Mouse (Mus musculus): ENCODE measurements around the gene Otol1. TPM values are rescaled to one million over a fixed set of nuclear protein-coding genes. Genes with fewer than 3 reads are reported as not detected.

Otol1 gene
- total RNA-seq (2023): not detected

DNA sequence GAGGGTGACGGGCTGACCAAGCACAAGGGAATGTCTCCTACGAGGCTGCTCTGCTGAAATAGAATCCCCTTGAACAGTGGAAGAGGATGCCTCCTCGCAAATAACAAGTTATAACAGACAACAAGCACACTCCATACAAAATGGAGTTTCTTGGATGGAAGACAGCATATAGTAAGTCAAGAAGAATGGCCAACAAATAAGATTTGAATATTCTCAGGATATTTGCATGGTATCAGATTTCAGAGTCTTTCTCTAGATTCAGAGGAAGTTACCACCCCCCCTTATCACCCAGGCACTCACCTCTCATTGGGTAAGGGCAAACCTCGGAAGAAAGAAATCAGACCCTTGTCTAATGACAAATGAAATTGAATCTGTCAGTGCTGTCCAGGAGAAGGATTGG is at the start of gene Otol1:
Gene Otol1 (plus strand): TSS at position 301 of the 400 bp plus-strand sequence.

Other genes with a start within 250 kb of the Otol1 start
- not detected for gene Sptssb, start 147.7 kb upstream of the Otol1 start, total RNA-seq (2023)